Mouse (Mus musculus): Measurements from ENCODE around the gene Plcxd1.
"Not testable (repeated sequence)": the region's sequence is repeated elsewhere in the genome, so short reads cannot be mapped to it uniquely, and the experiment has no call there.

Plcxd1 gene

DNA sequence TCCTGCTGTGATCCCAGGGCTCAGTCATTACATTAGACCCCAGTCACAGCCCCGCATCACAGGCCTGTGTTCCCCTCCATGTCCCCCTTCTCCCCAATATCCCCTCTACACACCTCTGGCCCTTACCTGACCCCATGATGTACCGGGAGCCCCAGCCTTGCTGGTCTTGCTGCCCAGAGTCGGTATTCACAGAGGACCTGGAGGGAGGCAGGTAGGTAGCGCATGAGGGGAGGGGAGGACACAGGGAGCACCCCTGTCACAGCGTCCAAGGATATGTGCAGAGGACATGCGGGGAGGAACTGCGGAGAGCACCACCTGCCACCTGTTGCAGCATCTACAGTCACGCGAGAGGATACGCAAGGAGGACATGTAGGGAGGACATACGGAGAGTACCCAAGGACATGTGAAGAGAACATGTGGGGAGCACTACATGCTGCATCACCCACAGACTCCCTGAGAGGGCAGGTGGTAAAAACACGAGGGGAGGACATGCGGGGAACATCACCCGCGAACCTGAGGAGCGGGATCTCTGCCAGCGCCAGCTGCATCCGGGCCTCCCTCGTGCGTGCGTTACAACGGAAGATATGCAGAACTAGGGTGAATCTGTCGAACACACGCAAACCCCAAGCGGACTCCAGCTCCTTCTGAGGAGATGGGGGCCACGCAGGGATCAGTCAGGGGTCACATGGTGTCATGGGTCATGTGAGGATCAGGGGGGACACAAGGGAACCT, 6.5 kb downstream of the Plcxd1 start:
- in situ Hi-C loops (cut with MboI, MseI): loop anchor here (5.0 to 10.0 kb wide), 4 partner anchors 179 to 1158 kb away; no protein-coding TSS in a partner anchor

DNA sequence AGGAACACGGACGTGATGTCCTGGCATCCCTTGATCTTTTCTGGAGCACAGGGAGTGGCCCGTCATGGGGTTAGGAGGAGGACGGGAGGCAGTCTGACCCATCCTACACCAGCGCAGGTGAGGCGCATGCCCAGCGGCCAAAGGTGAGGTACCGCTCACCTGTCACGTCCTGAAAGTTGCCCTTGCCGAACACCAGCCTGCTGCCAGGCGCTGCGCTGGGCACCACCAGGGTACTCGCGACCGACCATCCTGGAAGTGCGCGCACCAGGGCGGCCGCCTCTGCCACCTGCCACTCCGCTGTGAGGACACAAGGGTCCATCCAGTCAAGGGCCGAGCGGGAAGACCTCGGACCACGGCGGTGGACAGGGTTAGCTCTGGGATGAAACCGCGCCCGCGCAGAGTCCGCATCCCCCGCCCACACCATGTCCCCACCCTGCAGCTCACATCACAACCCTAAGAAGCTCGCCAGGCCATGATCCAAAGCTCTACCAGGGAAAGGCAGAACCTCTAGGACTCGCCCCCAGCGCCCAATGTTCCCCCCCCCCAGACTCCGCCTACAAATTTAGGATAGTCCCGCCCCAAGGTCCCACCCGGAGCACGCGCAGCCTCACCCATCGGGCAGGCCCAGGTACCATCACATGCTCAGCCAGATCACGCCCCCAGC, 7.3 kb downstream of the Plcxd1 start:
- in situ Hi-C loops (cut with MboI, MseI): loop anchor here (5.0 to 10.0 kb wide), 4 partner anchors 180 to 1158 kb away; no protein-coding TSS in a partner anchor

GRCm38 (mm10) chr5:110107581-110108304, 8.0 kb downstream of the Plcxd1 start, which contains the start of gene Gtpbp6:
Gene Gtpbp6, minus strand, starts transcription at chr5:110108197.
- in situ Hi-C loops (cut with MboI, MseI): loop anchor here (5.0 to 10.0 kb wide), 4 partner anchors 180 to 1157 kb away; no protein-coding TSS in a partner anchor

DNA sequence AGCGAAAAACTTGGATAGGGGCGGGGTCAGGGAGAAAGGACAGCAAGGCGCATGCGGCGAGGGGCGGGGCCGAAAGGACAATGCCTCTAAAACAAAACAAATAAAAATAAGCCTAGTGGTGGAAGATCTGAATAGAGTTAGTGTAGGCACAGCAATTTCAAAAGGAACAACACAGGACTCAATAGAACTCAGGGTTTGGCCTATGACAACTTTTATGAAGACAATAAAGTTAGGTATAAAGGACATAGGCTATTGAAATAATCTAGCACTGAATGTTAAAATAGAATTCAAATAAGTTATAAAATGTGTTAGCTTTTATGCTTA, 8.5 kb downstream of the Plcxd1 start:
- in situ Hi-C loops (cut with MboI, MseI): loop anchor here (5.0 to 10.0 kb wide), 4 partner anchors 181 to 1157 kb away; no protein-coding TSS in a partner anchor

- in situ Hi-C loops (cut with MboI, MseI): loop anchor here (5.0 to 10.0 kb wide), 4 partner anchors 183 to 1155 kb away; no protein-coding TSS in a partner anchor
Observed at GRCm38 (mm10) chr5:110109991-110110441, 10.2 kb downstream of the Plcxd1 start, which contains the start of gene Zfp605. Gene Zfp605, plus strand, starts transcription at chr5:110110092.

- in situ Hi-C loops (cut with MboI, MseI): not testable (repeated sequence)
Observed at GRCm38 (mm10) chr5:110122380-110122779, 22.6 kb downstream of the Plcxd1 start.

DNA sequence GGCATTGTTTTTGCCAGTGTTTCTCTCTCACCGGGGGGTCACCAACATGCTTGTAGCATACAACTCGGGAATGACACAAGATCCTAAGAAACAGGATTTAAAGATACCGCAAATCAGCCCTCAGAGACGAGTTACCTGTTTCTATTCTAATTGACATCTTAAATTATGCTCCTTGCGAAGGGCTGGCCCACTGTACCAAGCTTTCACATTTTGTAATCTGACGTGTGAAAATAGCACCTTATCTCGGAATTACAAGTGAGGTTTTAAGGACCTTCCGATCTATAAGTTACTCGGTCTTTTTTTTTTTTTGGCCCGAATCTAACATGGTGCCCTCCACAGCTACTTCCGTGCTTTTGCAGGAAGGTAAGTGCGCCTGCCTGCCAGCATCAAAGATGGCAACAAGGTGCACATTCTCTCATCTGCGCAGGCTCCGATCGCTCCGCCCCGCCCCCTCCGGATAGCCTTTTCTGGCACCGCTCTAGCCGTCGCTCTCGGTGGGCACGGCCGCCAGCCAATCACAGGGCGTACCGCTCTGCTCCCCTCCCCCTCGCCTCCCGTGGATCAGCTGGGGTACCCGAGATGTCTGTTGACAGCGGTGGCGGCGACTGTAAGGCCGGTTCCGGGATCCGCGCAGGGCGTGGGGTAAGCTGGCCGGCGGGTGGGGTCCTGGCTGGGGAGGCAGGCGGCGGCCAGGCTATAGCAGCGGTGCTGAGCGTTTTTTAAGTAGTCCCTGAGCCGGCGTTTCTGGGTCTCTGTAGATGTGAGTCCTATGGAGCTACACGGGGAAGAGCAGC, 35.7 kb downstream of the Plcxd1 start, which contains the start of gene Chfr:
TSS of gene Chfr (plus strand) at position 550 of the 794 bp plus-strand sequence.
- in situ Hi-C loops (cut with MboI, MseI): no loop called here

- in situ Hi-C loops (cut with MboI, MseI): no loop called here
Observed at GRCm38 (mm10) chr5:110136087-110136464, 36.3 kb downstream of the Plcxd1 start.

DNA sequence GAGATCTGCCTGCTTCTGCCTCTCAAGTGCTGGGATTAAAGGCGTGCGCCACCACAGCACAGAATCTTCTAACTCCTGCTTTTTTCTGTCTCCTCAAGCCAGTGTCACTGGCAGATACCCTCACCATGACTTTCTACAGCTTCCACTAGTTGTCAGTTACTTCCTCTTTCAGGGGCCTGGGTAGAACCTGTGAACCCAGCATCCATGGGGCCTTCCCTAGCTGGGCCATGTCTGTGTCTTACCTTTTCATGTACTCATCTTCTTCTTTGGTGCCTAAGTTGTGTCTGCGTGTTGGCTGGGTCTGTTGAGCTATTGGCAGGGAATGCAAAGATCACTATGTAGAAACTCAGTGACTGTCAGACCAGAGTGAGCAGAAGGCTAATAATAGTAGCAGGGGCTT, 38.0 kb downstream of the Plcxd1 start:
- in situ Hi-C loops (cut with MboI, MseI): no loop called here

DNA sequence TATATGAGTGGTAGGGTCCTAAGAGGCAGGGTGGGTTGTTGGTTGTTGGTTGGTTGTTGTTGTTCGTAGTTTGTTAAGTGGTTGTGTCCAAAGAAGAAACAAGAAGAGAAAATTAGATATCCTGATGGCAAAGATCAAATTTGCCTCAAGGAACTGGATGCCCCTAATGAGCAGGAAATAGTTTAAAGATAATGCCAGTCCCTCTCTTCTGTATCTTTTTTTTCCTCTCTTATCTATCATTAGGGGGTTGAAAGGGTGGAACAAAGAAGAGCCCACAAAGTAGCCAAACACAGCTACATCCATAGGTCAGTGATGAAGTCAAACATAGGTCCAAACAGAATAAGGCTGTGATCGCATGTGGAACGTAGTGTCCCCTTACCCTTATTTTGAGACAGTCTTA, 39.6 kb downstream of the Plcxd1 start:
- in situ Hi-C loops (cut with MboI, MseI): no loop called here

GRCm38 (mm10) chr5:110140424-110140823, 40.7 kb downstream of the Plcxd1 start:
- in situ Hi-C loops (cut with MboI, MseI): no loop called here

DNA sequence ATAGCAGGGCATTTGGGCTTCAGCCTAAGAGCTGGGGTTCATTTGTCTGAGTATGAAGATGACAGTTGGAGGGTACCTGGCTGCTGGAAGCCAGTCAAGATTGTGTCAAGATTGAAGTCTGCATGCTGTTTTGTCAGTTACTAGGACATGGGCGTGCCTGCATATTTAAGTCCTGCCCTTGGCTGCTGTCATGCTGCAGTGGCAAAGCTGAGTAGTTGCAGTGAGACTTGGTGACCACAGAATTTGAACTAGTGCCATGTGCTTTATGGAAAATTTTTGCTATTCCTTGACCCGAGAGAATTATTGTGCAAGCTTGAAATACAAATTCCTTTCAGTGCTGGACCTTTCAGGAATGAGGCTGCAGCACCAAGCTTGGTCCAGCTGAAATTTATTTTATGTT, 42.5 kb downstream of the Plcxd1 start:
- in situ Hi-C loops (cut with MboI, MseI): no loop called here

DNA sequence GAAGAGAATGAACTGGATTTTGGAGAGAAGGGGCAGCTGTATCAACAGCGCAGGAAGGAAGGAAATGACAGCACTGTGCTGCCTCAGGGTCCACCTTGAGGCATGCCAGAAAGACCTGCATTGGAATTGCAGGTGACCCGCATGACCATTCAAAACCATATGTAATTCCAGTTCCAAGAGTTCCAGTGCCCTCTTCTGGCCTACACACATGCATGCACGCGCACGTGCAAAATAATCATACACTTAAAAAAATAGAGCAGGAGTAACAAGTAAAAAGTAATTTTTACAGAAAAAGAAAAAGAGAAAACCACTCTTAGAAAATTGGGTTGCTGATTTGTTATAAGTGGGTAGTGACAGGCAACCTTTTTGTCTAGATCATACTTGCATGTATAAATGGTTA, 43.2 kb downstream of the Plcxd1 start:
- in situ Hi-C loops (cut with MboI, MseI): no loop called here
